Mouse (Mus musculus) lung, postnatal 0 days (tissue): ENCODE results near the gene Traf5.

Experiments
- CTCF ChIP-seq: IDR thresholded peaks from 2 replicates; pipeline ENCODE4 v1.5.1; 2016; ENCODE audit warnings: antibody characterized with exemption, mild to moderate bottlenecking
- EP300 ChIP-seq: IDR thresholded peaks from 2 replicates; pipeline ENCODE4 v1.6.1; 2016; ENCODE audit warnings: antibody characterized with exemption, mild to moderate bottlenecking, control low read depth

- no peak for TF ChIP-seq CTCF
- TF ChIP-seq EP300, result no peak
Measured at GRCm38 (mm10) chr1:192116262-192116661, 23.9 kb upstream of the Traf5 start.
